Mouse (Mus musculus): ENCODE results near the gene Fchsd2. TPM values are rescaled to one million over a fixed set of nuclear protein-coding genes. Genes with fewer than 3 reads are reported as not detected.

Fchsd2 gene
- total RNA-seq, 2 experiments from 2014 or later: 62.2 to 66.4 TPM

GRCm38 (mm10) chr7:101155284-101155683 is 62.6 kb downstream of the Fchsd2 start:
- intact Hi-C loops (cut with DNase I): no loop called here
- DNase-seq (ENCODE audit: extremely low spot score in 1 of 2, low spot score in 2 of 2): no peak

DNA sequence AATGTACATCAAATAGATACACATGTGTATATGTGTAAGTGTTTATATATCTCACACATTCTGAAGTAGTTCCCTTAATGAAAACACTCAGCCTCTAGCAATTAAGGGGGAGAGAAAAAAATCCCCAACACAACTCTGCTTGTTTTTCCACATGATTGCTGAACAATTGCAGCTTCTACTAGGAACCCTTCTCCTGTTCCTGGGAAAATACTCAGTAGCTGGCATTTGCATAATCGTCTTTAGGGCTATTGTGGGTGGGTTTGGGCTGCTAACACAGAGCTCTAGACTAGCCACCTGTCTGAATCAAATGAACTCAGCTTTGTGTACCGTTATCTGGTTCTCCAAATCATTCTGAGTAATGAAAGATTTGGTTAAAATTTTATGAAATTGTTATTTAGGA is 67.6 kb downstream of the Fchsd2 start:
- no peak for DNase-seq (ENCODE audit: extremely low spot score in 1 of 2, low spot score in 2 of 2)
- intact Hi-C loops (cut with DNase I): no loop called here

GRCm38 (mm10) chr7:101162781-101163180 is 70.1 kb downstream of the Fchsd2 start:
- no peak for DNase-seq (ENCODE audit: extremely low spot score in 1 of 2, low spot score in 2 of 2)
- intact Hi-C loops (cut with DNase I): no loop called here

DNA sequence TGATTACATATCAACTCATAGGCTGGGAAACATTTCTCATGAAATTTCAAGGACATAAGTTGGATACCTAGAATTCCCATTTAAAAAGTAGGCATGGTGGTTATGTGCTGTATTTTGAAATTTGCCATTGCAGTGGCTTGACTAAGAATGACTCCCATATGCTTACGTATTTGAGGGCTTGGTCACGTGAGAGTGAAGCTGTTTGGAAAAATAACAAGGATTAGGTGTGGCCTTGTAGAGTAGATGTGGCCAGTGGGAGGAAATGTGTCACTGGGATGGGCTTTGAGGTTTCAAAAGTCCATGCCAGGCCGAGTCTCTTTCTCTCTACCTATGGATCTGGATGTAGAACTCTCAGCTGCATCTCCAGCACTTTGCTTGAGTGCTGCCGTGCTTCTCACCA is 71.2 kb downstream of the Fchsd2 start:
- intact Hi-C loops (cut with DNase I): no loop called here
- no peak for DNase-seq (ENCODE audit: extremely low spot score in 1 of 2, low spot score in 2 of 2)

- peak in 1 of 2 experiments; percentile 31 for DNase-seq (ENCODE audit: extremely low spot score in 1 of 2, low spot score in 2 of 2)
- intact Hi-C loops (cut with DNase I): no loop called here
Observed at GRCm38 (mm10) chr7:101166568-101166967, 73.9 kb downstream of the Fchsd2 start.

DNA sequence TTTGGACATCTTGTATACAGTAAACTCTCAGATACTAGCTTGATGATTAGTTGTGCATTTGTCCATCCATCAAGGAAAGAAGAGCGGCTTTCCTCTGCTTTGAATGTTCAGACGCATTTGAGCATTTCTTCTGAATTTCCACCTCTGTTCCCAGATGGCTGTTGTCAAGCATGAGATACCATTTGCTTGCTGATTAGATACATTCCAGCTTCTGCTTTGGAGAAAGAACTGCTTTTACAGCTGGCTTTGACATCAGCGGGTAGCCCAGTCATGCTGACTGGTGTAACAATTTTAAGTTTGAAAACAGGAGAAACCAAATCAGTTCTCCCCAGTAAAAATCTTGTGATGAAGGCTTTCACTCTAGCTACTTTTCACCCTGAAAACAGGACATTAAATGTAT is 77.8 kb downstream of the Fchsd2 start:
- DNase-seq (ENCODE audit: extremely low spot score in 1 of 2, low spot score in 2 of 2): peak in 1 of 2 experiments; percentile 24
- intact Hi-C loops (cut with DNase I): no loop called here

- DNase-seq (ENCODE audit: extremely low spot score in 1 of 2, low spot score in 2 of 2): no peak
- intact Hi-C loops (cut with DNase I): no loop called here
Observed at GRCm38 (mm10) chr7:101171002-101171401, 78.3 kb downstream of the Fchsd2 start.

DNA sequence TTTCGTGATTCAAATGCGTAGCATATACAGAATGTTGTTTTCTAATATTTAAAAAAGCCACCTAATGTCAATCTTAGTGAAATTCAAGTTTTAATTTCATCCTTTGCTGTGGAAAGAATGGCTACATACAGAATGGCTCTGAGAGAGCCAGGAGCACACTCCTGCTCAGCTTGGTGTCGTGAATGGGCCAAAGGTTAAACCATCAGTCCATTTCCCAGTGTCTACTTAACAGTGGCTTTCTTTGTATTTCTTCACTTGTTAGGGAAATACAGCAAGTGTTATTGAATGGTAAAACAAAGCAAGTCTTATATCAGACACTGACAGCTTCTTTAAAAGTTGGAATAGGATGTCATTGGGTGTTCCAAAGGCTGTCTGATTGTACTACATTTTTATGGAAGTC is 80.7 kb downstream of the Fchsd2 start:
- DNase-seq (ENCODE audit: extremely low spot score in 1 of 2, low spot score in 2 of 2): no peak
- intact Hi-C loops (cut with DNase I): no loop called here

- intact Hi-C loops (cut with DNase I): no loop called here
- DNase-seq (ENCODE audit: extremely low spot score in 1 of 2, low spot score in 2 of 2): no peak
Observed at GRCm38 (mm10) chr7:101178751-101179150, 86.1 kb downstream of the Fchsd2 start.

- DNase-seq (ENCODE audit: extremely low spot score in 1 of 2, low spot score in 2 of 2): peak in 1 of 2 experiments; percentile 16
Observed at GRCm38 (mm10) chr7:101191326-101191969, 98.8 kb downstream of the Fchsd2 start.

GRCm38 (mm10) chr7:101210826-101211225 is 118.2 kb downstream of the Fchsd2 start:
- no peak for DNase-seq (ENCODE audit: extremely low spot score in 1 of 2, low spot score in 2 of 2)

More at GRCm38 (mm10) chr7:101191326-101191969, 98.8 kb downstream of the Fchsd2 start:
- intact Hi-C loops (cut with DNase I): no loop called here

DNA sequence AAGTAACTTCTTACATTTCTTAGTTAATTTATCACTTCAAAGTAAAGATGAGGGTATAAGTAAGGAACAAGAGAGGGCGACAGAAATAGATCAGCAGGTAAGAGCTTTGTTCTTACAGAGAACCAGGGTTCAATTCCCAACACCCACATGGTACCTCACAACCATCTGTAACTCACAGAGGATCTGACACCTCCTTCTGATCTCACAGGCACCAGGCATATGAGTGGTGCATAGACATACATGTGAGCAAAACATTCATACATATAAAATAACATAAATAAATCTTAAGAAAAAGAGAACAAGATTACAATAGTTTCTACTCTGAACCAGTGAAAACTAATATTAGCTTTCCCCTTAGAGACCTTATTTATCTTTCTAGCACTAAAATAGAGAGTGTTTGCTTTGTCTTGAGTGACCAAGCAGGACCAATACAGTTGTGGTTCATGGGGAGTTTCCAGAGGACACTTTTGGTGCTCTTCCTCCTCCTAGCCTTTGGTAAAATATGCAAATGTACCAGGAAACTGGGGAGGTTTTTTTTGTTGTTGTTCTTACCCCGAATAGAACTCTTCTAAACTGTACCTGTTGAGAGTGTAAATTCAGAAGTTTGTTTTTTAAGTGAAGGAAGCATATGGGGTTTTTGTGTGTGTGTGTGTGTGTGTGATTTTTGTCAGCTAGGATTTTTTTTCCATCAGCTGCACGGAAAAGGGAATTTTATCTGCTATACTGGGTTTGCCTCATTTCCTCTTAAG is 121.0 kb downstream of the Fchsd2 start:
- DNase-seq (ENCODE audit: extremely low spot score in 1 of 2, low spot score in 2 of 2): no peak
- intact Hi-C loops (cut with DNase I): no loop called here

More at GRCm38 (mm10) chr7:101210826-101211225, 118.2 kb downstream of the Fchsd2 start:
- intact Hi-C loops (cut with DNase I): no loop called here

DNA sequence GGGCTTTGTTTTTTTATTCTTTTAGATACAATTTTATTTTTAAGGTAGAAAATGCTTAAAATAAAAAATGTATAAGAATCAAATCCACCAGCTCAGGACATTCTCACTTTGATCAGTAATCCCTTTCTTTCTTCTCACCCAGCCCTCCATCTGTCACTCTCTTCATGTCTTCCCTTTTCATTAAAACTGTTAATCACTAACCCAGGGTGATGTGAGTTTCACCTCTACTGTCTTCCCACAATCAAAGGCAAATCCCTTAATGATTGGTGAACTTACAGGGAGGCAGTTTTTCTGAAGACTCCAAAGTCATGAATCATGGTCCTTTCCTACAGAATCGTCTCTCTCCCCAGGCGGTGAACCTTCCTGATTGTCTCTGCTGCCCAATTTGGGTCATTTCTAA is 124.1 kb downstream of the Fchsd2 start:
- intact Hi-C loops (cut with DNase I): no loop called here
- DNase-seq (ENCODE audit: extremely low spot score in 1 of 2, low spot score in 2 of 2): no peak

GRCm38 (mm10) chr7:101223501-101223900 is 130.8 kb downstream of the Fchsd2 start:
- intact Hi-C loops (cut with DNase I): no loop called here
- DNase-seq (ENCODE audit: extremely low spot score in 1 of 2, low spot score in 2 of 2): no peak

DNA sequence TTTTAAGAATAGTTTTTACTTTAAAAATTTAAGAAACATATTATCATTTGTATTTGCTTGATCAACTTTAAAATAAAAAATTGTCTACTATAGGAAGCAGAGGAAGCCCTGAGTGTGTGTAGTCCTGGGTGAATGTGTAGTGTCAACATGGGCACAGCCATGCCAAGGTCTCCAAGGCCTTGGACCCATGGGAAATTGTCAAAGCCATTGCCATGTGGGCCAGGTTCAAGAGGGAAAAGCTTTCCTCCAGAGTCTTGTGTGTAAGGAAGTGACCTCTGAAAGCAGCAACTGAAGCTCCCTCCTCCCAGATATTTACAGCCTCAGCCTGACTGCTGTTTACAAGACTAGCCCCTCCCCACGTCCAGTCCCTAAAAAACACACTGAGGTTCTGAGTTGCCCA is 136.7 kb downstream of the Fchsd2 start:
- intact Hi-C loops (cut with DNase I): no loop called here
- DNase-seq (ENCODE audit: extremely low spot score in 1 of 2, low spot score in 2 of 2): no peak

GRCm38 (mm10) chr7:101231458-101231857 is 138.8 kb downstream of the Fchsd2 start:
- DNase-seq (ENCODE audit: extremely low spot score in 1 of 2, low spot score in 2 of 2): peak in 1 of 2 experiments; percentile 16
- intact Hi-C loops (cut with DNase I): loop anchor here (5.0 kb wide), 2 partner anchors 124 to 169 kb away; no protein-coding TSS in a partner anchor

DNA sequence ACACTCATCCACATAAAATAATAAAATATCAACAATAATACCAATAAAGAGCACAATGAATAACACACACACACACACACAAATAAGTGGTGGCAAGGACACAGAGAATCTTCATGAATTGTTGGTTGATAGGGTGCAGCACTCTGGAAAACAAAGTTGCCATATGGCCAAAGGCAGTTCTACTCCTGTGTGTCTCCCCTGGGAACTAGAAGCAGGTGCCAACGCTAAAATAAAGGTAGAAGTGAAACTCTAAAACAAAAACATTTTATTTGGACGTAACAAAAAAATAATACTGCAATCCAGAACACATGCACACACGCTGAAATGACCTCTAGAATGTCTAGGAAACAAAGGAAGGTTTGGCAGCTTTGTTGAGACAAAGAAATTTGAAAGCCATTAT is 140.1 kb downstream of the Fchsd2 start:
- intact Hi-C loops (cut with DNase I): loop anchor here (5.0 kb wide), 2 partner anchors 125 to 170 kb away; no protein-coding TSS in a partner anchor

DNA sequence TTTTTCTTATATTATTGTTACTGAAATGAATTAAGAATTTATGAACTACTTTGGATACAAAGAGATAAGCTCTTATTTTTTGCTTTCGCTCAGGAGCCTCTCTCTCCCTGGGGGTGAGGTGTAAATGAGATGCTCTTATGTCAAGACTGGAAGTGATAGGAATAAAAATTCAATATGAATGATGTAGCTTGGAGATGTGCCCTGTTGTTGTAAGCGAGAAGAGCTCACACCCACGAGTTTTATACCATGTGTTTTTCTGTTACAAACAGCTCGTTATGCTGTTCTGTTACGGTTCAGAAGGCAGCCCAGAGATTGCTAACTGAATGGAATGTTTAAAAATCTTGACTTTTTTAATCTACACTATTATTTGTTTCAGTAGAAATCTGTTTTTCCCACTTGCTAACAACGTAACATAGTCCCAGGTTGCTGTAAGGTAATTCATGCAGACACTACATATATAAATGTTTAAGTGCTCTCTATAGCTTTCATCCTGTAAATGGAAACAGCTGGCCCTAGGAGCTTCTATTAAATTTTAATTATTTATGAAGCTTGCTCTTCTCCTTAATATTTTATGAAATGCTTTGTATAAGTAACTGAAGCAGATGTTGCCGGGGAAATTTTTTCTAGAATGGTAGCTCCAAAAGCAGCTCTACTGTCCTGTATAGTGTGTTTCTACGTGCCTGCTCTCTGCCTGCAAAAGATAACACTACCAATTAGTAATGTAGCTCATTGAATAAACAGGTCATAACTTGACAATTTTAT is 144.2 kb downstream of the Fchsd2 start:
- DNase-seq (ENCODE audit: extremely low spot score in 1 of 2, low spot score in 2 of 2): no peak

More for the DNA sequence above, 140.1 kb downstream of the Fchsd2 start:
- no peak for DNase-seq (ENCODE audit: extremely low spot score in 1 of 2, low spot score in 2 of 2)

DNA sequence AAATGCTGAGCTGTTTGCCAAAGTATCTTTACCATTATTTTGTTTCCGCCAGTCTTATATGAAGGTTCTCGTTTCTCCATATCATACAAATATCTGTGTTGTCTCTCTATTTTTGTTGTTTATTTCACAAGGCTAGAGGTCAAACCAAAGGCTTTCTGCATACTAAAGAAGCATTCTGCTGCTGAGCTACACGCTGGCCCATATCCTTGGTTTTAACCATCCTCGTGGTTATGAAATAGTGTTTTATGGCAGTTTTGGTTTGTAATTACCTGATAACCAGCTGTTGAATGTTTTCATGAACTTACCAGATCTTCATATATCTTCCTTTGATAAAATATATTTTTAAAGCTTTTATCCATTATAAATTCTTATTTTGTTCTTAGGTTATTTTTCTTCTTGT is 156.1 kb downstream of the Fchsd2 start:
- intact Hi-C loops (cut with DNase I): no loop called here
- DNase-seq (ENCODE audit: extremely low spot score in 1 of 2, low spot score in 2 of 2): no peak

More for the DNA sequence above, 144.2 kb downstream of the Fchsd2 start:
- intact Hi-C loops (cut with DNase I): no loop called here
